Mouse (Mus musculus) forebrain, embryonic 10.5 days (tissue): ENCODE results near the gene Commd7. TPM values are rescaled to one million over a fixed set of nuclear protein-coding genes. Genes with fewer than 3 reads are reported as not detected.
"Not testable (repeated sequence)": the region's sequence is repeated elsewhere in the genome, so short reads cannot be mapped to it uniquely, and the experiment has no call there.

ENCODE experiments used
- DNase-seq: peaks from one replicate; pipeline ENCODE4 v3.0.0-alpha.2; 2017; ENCODE audit warnings: low spot score; ENCODE audit errors: extremely low spot score
- H3K27ac ChIP-seq: fragments of 300-500 bp; sonication (generic); 2 replicates; pipeline ENCODE4 v1.5.1; 2016; ENCODE audit warnings: mild to moderate bottlenecking
- H3K27me3 ChIP-seq: fragments of 300-500 bp; sonication (generic); 2 replicates; pipeline ENCODE4 v1.6.1; 2016; ENCODE audit warnings: mild to moderate bottlenecking; ENCODE audit not compliant: poor library complexity, severe bottlenecking
- H3K36me3 ChIP-seq: fragments of 300-500 bp; sonication (generic); replicated peaks from 2 replicates; pipeline ENCODE4 v1.6.1; 2016; ENCODE audit warnings: mild to moderate bottlenecking, moderate library complexity
- H3K4me1 ChIP-seq: fragments of 300-500 bp; sonication (generic); 2 replicates; pipeline ENCODE4 v1.6.1; 2016
- H3K4me3 ChIP-seq: fragments of 300-500 bp; sonication (generic); 2 replicates; pipeline ENCODE4 v1.5.1; 2016; ENCODE audit warnings: mild to moderate bottlenecking, moderate library complexity
- H3K9me3 ChIP-seq: fragments of 300-500 bp; sonication (generic); 2 replicates; pipeline ENCODE4 v1.6.1; 2016; ENCODE audit warnings: mild to moderate bottlenecking, moderate library complexity
- WGBS: fragments of 180-500 bp; shearing (Covaris S2); methylation state at CpG from one replicate; pipeline ENCODE4 v1.1.7; 2016; 5-methylcytosine and 5-hydroxymethylcytosine counted together
- polyA plus RNA-seq: library from polyadenylated mRNA; unstranded; fragments of >200 nt; fragmentation: Nextera tagmentation; extraction: Ambion mirVana; gene quantifications from 2 replicates; pipeline ENCODE4 v1.2.1, GENCODE M21; 2016

Gene Commd7
- polyA plus RNA-seq: 66.2 and 71.8 TPM in 2 replicates

DNA sequence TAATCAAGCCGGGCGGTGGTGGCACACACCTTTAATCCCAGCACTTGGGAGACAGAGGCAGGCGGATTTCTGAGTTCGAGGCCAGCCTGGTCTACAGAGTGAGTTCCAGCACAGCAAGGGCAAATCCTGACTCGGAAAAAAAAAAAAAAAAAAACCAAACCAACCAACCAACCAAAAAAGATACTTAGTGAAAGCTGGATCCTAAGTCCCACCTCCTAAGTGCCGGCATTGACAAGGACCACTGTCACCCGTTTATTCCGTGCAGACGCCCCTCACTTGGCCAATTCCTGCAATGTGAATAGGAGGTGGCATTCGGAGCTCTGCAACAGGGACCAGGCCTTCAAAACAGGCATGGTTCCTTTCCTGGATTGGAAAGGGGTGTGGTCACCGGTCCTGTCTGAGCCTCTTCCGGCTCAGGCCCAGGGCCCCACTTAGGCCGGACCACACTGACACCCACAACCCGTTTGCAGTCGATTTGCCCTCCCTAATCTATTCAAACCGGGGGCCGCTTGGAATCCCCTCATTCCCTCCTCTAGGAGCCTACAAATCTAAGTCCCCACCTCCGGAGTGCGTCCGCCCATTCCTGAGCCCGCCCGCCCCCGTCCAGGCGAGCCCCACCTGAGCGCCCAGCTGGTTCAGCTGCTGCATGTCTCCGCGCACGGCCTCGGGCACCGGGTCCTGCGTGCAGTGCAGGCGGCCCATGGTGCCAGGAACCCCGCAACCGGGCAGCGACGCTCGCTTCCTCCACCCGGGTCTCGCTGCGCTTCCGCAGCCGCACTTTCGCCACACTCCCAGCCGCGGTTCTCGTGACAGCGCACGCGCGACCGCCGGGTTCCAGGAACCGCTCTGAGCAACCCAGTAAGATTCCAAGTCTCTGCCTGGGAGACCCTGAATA lies at the start of gene Commd7:
TSS of gene Commd7 (minus strand) at position 806 of the 895 bp plus-strand sequence.
- H3K4me3 ChIP-seq: peak within 1 kb of the TSS; percentile 77
- H3K27ac ChIP-seq: peak within 1 kb of the TSS; percentile 92
- 5% methylated on average over 53 of the region's 53 CpGs for WGBS
- no peaks in the 10 kb centered on the region for H3K27me3 ChIP-seq
- DNase-seq: peak; percentile 80
- peaks cover 26% of the 10 kb centered on the region for H3K36me3 ChIP-seq
- peaks cover 22% of the 10 kb centered on the region for H3K4me1 ChIP-seq
- no peaks in the 10 kb centered on the region for H3K9me3 ChIP-seq

GRCm38 (mm10) chr2:153679959-153680358 lies 47.4 kb upstream of the Commd7 start:
- Histone ChIP-seq H3K36me3 (peaks cover 73% of the 10 kb centered on the region), H3K4me3 (no peak overlapping the region), H3K9me3 (no peaks in the 10 kb centered on the region), H3K27me3 (no peaks in the 10 kb centered on the region), H3K4me1 (no peaks in the 10 kb centered on the region), H3K27ac (no peak overlapping the region)
- DNase-seq: no peak
- 96% methylated on average over 1 of the region's 1 CpGs for WGBS

DNA sequence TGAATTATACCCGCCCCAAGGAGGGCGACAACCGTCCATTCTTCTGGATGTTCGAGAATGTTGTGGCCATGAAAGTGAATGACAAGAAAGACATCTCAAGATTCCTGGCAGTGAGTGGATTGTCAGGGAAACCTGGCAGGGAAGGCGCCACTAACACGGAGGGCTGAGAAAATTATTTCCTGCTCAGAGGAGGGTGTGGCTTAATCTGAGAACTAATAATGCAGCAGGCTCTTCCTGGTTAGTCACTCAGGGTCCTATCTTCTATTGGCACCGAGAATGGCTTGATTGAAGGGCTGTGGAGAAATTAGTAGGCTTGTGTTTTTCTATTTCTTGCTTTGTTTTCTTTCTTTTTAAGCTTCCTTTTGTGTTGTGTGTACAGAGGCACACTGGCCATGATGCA lies 45.0 kb upstream of the Commd7 start:
- peaks cover 88% of the 10 kb centered on the region for H3K36me3 ChIP-seq
- WGBS: 95% methylated on average over 7 of the region's 7 CpGs
- H3K4me3 ChIP-seq: no peak overlapping the region
- H3K4me1 ChIP-seq: no peaks in the 10 kb centered on the region
- H3K27me3 ChIP-seq: no peaks in the 10 kb centered on the region
- no peaks in the 10 kb centered on the region for H3K9me3 ChIP-seq
- H3K27ac ChIP-seq: no peak overlapping the region
- no peak for DNase-seq

GRCm38 (mm10) chr2:153676944-153677343 lies 44.4 kb upstream of the Commd7 start:
- Histone ChIP-seq H3K9me3 (no peaks in the 10 kb centered on the region), H3K27me3 (no peaks in the 10 kb centered on the region), H3K27ac (no peak overlapping the region), H3K4me1 (no peaks in the 10 kb centered on the region), H3K4me3 (no peak overlapping the region), H3K36me3 (peaks cover 87% of the 10 kb centered on the region)
- no peak for DNase-seq
- WGBS: 96% methylated on average over 6 of the region's 6 CpGs

DNA sequence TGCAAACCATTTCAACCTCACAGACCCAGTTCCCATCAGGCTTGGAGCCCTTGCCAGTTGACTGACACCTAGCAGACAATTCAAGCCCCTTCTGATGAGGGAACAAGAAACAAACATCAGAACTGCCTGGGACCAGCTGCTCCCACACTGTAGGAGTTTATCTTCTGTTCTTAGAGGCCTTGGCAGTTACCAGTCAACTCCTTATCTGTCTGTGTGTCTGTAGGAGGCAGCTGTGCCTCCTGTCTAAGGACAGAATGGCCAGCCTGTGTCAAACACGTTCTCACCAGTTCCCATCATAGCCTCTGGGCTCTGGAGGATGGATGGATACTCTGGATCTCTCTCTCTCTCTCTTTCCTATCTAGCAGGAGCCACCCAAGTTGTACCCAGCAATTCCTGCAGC lies 42.8 kb upstream of the Commd7 start:
- H3K9me3 ChIP-seq, H3K4me3 ChIP-seq, H3K4me1 ChIP-seq, H3K27me3 ChIP-seq, H3K27ac ChIP-seq, DNase-seq: not testable (repeated sequence)
- WGBS: 89% methylated on average over 1 of the region's 1 CpGs
- peaks cover 79% of the 10 kb centered on the region for H3K36me3 ChIP-seq

- H3K36me3 ChIP-seq: peaks cover 77% of the 10 kb centered on the region
- H3K4me3 ChIP-seq: no peak overlapping the region
- no peaks in the 10 kb centered on the region for H3K9me3 ChIP-seq
- no peaks in the 10 kb centered on the region for H3K27me3 ChIP-seq
- H3K4me1 ChIP-seq: no peaks in the 10 kb centered on the region
- 95% methylated on average over 2 of the region's 2 CpGs for WGBS
- no peak overlapping the region for H3K27ac ChIP-seq
- DNase-seq: no peak
Observed at GRCm38 (mm10) chr2:153672619-153673018, 40.0 kb upstream of the Commd7 start.

- WGBS: 90% methylated on average over 5 of the region's 5 CpGs
- no peak overlapping the region for H3K27ac ChIP-seq
- H3K4me1 ChIP-seq: no peaks in the 10 kb centered on the region
- no peak for DNase-seq
- H3K9me3 ChIP-seq: no peaks in the 10 kb centered on the region
- H3K27me3 ChIP-seq: no peaks in the 10 kb centered on the region
- peaks cover 72% of the 10 kb centered on the region for H3K36me3 ChIP-seq
- no peak overlapping the region for H3K4me3 ChIP-seq
Observed at GRCm38 (mm10) chr2:153670111-153670510, 37.5 kb upstream of the Commd7 start.

DNA sequence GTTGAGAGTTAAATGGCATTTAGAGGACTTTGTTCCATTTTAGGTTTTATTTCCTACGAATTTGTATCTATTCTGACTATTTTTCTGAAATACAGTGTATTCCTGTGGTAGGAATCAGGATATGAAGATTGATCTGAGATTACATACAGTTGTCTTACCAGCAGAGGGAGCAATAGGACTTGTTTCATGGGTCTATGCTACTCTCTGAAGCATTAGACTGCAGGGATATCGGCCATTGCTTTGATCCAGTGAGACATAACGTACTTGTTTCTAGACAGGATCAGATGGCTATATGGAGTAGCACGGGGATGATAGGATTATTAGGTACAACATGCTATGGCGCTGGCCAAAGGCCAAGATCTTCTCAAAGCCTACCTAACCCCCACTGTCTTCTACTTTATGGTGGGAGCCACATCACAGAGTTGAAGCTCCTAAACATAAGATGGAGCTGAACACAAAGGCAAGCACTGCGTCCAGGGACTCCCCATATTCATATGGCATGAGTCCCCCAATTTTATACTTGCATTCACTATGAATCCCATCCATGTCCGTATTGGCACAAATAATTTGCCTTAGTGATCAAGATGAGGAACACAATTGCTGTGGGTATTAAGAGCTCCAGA lies 36.3 kb upstream of the Commd7 start:
- Histone ChIP-seq H3K27me3 (no peaks in the 10 kb centered on the region), H3K4me1 (no peaks in the 10 kb centered on the region), H3K9me3 (no peaks in the 10 kb centered on the region), H3K4me3 (no peak overlapping the region), H3K36me3 (peaks cover 76% of the 10 kb centered on the region), H3K27ac (no peak overlapping the region)
- DNase-seq: no peak
- WGBS: 80% methylated on average over 7 of the region's 7 CpGs

GRCm38 (mm10) chr2:153665401-153665800 lies 32.8 kb upstream of the Commd7 start:
- Histone ChIP-seq H3K27me3 (no peaks in the 10 kb centered on the region), H3K27ac (no peak overlapping the region), H3K36me3 (peaks cover 80% of the 10 kb centered on the region), H3K4me1 (peaks cover 3% of the 10 kb centered on the region; the same call in 1 of the 2 replicates), H3K4me3 (no peak overlapping the region), H3K9me3 (no peaks in the 10 kb centered on the region)
- DNase-seq: no peak
- WGBS: 91% methylated on average over 7 of the region's 7 CpGs

- H3K4me1 ChIP-seq: peaks cover 3% of the 10 kb centered on the region; the same call in 1 of the 2 replicates
Observed at GRCm38 (mm10) chr2:153660616-153661015, 28.0 kb upstream of the Commd7 start.

GRCm38 (mm10) chr2:153657659-153658058 lies 25.1 kb upstream of the Commd7 start:
- not testable (repeated sequence) for H3K9me3 ChIP-seq, DNase-seq, H3K27ac ChIP-seq, H3K4me3 ChIP-seq, H3K27me3 ChIP-seq
- H3K4me1 ChIP-seq: peaks cover 16% of the 10 kb centered on the region
- peaks cover 31% of the 10 kb centered on the region for H3K36me3 ChIP-seq
- WGBS: 88% methylated on average over 8 of the region's 8 CpGs

More at GRCm38 (mm10) chr2:153660616-153661015, 28.0 kb upstream of the Commd7 start:
- H3K4me3 ChIP-seq: no peak overlapping the region
- 46% methylated on average over 3 of the region's 3 CpGs for WGBS
- H3K27me3 ChIP-seq: no peaks in the 10 kb centered on the region
- H3K9me3 ChIP-seq: no peaks in the 10 kb centered on the region
- peaks cover 51% of the 10 kb centered on the region for H3K36me3 ChIP-seq
- DNase-seq: no peak
- no peak overlapping the region for H3K27ac ChIP-seq

DNA sequence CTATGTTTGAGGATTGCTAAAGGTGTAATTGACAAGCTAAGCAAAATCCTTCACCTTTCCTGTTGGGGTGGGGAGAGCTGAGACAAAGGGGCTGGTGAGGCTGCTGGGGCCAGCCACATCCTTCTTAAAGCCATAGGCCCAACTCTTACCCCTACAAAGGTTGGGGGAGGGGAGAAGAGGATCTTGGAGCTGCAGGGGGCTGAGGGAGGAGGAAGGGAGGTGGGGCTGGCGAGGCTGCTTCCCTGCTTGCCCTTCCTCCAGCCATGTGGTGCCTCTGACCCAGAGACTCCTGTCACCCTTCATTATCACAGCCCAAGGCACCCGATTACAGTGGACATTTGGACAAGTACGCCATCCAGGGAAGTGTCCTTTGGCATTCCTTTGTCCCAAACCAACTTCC lies 19.1 kb upstream of the Commd7 start:
- WGBS: 32% methylated on average over 3 of the region's 3 CpGs
- H3K27ac ChIP-seq: peak overlapping the region; percentile 44; the same call in 1 of the 2 replicates
- no peaks in the 10 kb centered on the region for H3K9me3 ChIP-seq
- peaks cover 15% of the 10 kb centered on the region; the same call in 1 of the 2 replicates for H3K36me3 ChIP-seq
- no peak for DNase-seq
- peaks cover 50% of the 10 kb centered on the region for H3K4me1 ChIP-seq
- H3K27me3 ChIP-seq: peaks cover 20% of the 10 kb centered on the region
- no peak overlapping the region for H3K4me3 ChIP-seq
